In genomic region chr9:75038357-75038688, GRCm38 (mm10) we compare ENCODE assay signal across 8 mouse cellular contexts. TPM values are rescaled to one million over a fixed set of nuclear protein-coding genes. Genes with fewer than 3 reads are reported as not detected.
DNase-seq lines count a peak whose midpoint lies in the region; ATAC-seq and TF ChIP-seq lines count a peak whose summit lies in the region.

No protein-coding gene starts in this region.

- peaks cover 2% of the 10 kb centered on the region; the same call in 1 of the 2 replicates for H3K79me2 ChIP-seq in heart, adult 2 months (replicated peaks; ENCODE audit: control insufficient read depth, insufficient read depth, low read length)

- no peak for DNase-seq in heart, adult 2 months
- DNase-seq in heart, adult 18-20 months = no peak
- DNase-seq in 416B (ENCODE audit: low read depth) = peak; percentile 33
- no peak for DNase-seq in forebrain, embryonic 11.5 days (ENCODE audit: low spot score)
- DNase-seq in liver, embryonic 14.5 days (ENCODE audit: low read depth in 3 of 3, low spot score in 3 of 3) = no peak
- no peak for DNase-seq in retina, embryonic 14.5 days (ENCODE audit: low spot score)
- no peak for DNase-seq in urinary bladder, adult 2 months (ENCODE audit: low spot score)
- DNase-seq in cerebellum, adult 9-10 months = no peak

- peak overlapping the region; percentile 78 for H3K27ac ChIP-seq in heart, adult 2 months
- 0 out of 2 replicates have a peak overlapping the region, but pooled peaks have one; percentile 37 for H3K27ac ChIP-seq in forebrain, embryonic 11.5 days (ENCODE audit: low read depth, low read length)
- peak overlapping the region; percentile 30; the same call in 1 of the 2 replicates for H3K27ac ChIP-seq in liver, embryonic 14.5 days

- under 1% methylated on average over 10 of the region's 10 CpGs for WGBS in heart, adult 2 months
- WGBS in forebrain, embryonic 11.5 days = 1% methylated on average over 10 of the region's 10 CpGs
- WGBS in liver, embryonic 14.5 days (ENCODE audit: insufficient replicate concordance) = 0% methylated on average over 10 of the region's 10 CpGs

- H3K36me3 ChIP-seq in heart, adult 2 months (ENCODE audit: control insufficient read depth, insufficient read depth, low read length) = peaks cover 18% of the 10 kb centered on the region
- no peaks in the 10 kb centered on the region for H3K36me3 ChIP-seq in forebrain, embryonic 11.5 days (ENCODE audit: control insufficient read depth, insufficient read depth, low read length)
- no peaks in the 10 kb centered on the region; the same call in 1 of the 2 replicates for H3K36me3 ChIP-seq in liver, embryonic 14.5 days (replicated peaks; ENCODE audit: control insufficient read depth, insufficient read depth, low read depth)

- no peak for ATAC-seq in forebrain, embryonic 11.5 days (replicated peaks; ENCODE audit: low FRiP score)
- no peak for ATAC-seq in liver, embryonic 14.5 days (ENCODE audit: insufficient read depth)

- peaks cover 4% of the 10 kb centered on the region for H3K4me1 ChIP-seq in heart, adult 2 months (ENCODE audit: control insufficient read depth, insufficient read depth, low read length)
- H3K4me1 ChIP-seq in forebrain, embryonic 11.5 days (replicated peaks; ENCODE audit: control insufficient read depth, insufficient read depth, low read length) = peaks cover 3% of the 10 kb centered on the region; the same call in 1 of the 2 replicates
- H3K4me1 ChIP-seq in liver, embryonic 14.5 days (replicated peaks; ENCODE audit: control insufficient read depth in 2 of 2, insufficient read depth in 2 of 2, low read length in 1 of 2) = peaks cover 2 to 12% of the 10 kb centered on the region in 2 experiments; a peak in 1 of 4 replicates

- peak overlapping the region; percentile 92 for H3K9ac ChIP-seq in heart, adult 2 months (ENCODE audit: low read depth, low read length)
- H3K9ac ChIP-seq in forebrain, embryonic 11.5 days (ENCODE audit: low read length) = peak overlapping the region; percentile 91
- H3K9ac ChIP-seq in liver, embryonic 14.5 days (replicated peaks) = peak overlapping the region; percentile 85

- H3K9me3 ChIP-seq in forebrain, embryonic 11.5 days (ENCODE audit: control insufficient read depth, low read length) = no peaks in the 10 kb centered on the region
- no peaks in the 10 kb centered on the region for H3K9me3 ChIP-seq in liver, embryonic 14.5 days (ENCODE audit: control insufficient read depth, low read length)

- no peak for TF ChIP-seq POLR2A in heart, adult 2 months (IDR thresholded peaks at IDR 0.05; ENCODE audit: insufficient read depth, low read depth, low read length)

- TF ChIP-seq CTCF in heart, adult 2 months (IDR thresholded peaks at IDR 0.05) = no peak
- TF ChIP-seq CTCF in liver, embryonic 14.5 days (IDR thresholded peaks at IDR 0.05; ENCODE audit: low read depth) = no peak

- TF ChIP-seq EP300 in heart, adult 2 months (IDR thresholded peaks at IDR 0.05; ENCODE audit: insufficient read depth, low read depth, low read length) = no peak
- TF ChIP-seq EP300 in liver, embryonic 14.5 days (IDR thresholded peaks at IDR 0.05; ENCODE audit: low read depth) = no peak

- intact Hi-C loops in heart, adult 2 months (cut with DNase I) = loop anchor here (5.0 kb wide), 2 partner anchors 86 to 131 kb away; partner anchors contain the start of gene Fam214a

- peak overlapping the region; percentile 73 for H3K4me2 ChIP-seq in forebrain, embryonic 11.5 days (ENCODE audit: low read depth, low read length, severe bottlenecking)
- H3K4me2 ChIP-seq in liver, embryonic 14.5 days (ENCODE audit: low read depth) = peak overlapping the region; percentile 79

- H3K4me3 ChIP-seq in heart, adult 2 months = peak overlapping the region; percentile 88
- H3K4me3 ChIP-seq in forebrain, embryonic 11.5 days (ENCODE audit: low read depth, low read length) = peak overlapping the region; percentile 98
- H3K4me3 ChIP-seq in liver, embryonic 14.5 days (ENCODE audit: insufficient read depth in 1 of 2, low read depth in 2 of 2, low read length in 2 of 2) = peak overlapping the region; percentile 70 to 97

- no peaks in the 10 kb centered on the region for H3K27me3 ChIP-seq in heart, adult 2 months (ENCODE audit: control insufficient read depth, insufficient read depth, low read length)
- H3K27me3 ChIP-seq in forebrain, embryonic 11.5 days (ENCODE audit: control insufficient read depth, insufficient read depth, low read length) = no peaks in the 10 kb centered on the region
- H3K27me3 ChIP-seq in liver, embryonic 14.5 days (ENCODE audit: control insufficient read depth, insufficient read depth, low read length) = no peaks in the 10 kb centered on the region

RNA-seq across cellular contexts. Expression of gene Arpp19, which starts 0.9 kb away (rescaled TPM):
- total RNA-seq in heart, adult 2 months (2021) = 100 to 1,000 TPM; 160 to 196 TPM
- polyA plus RNA-seq in heart, adult 2 months (2012; rRNA removed) = 25.1 and 50.0 TPM in 2 replicates
- 100 to 1,000 TPM; 180 to 203 TPM for total RNA-seq in heart, adult 18-20 months (2021)
- 328 and 333 TPM in 2 replicates for polyA plus RNA-seq in forebrain, embryonic 11.5 days (2014; fragmentation: Nextera tagmentation; extraction: Ambion mirVana)
- polyA plus RNA-seq in liver, embryonic 14.5 days (2012; rRNA removed) = 11.6 and 31.4 TPM in 2 replicates
- 151 and 156 TPM in 2 replicates for polyA plus RNA-seq in liver, embryonic 14.5 days (2014; fragmentation: Nextera tagmentation; extraction: Ambion mirVana)
- polyA plus RNA-seq in urinary bladder, adult 2 months (2012; rRNA removed) = 69.9 and 83.8 TPM in 2 replicates

RNA-seq across cellular contexts. Expression of gene Myo5a, which starts 32.5 kb away (rescaled TPM):
- total RNA-seq in heart, adult 2 months (2021) = 10 to 100 TPM in 1 of 2 experiments, 1 to 10 TPM in 1; 9.4 to 11.9 TPM
- 2.5 and 5.5 TPM in 2 replicates for polyA plus RNA-seq in heart, adult 2 months (2012; rRNA removed)
- total RNA-seq in heart, adult 18-20 months (2021) = 10 to 100 TPM in 1 of 2 experiments, 1 to 10 TPM in 1; 8.7 to 12.2 TPM
- 38.0 and 41.5 TPM in 2 replicates for polyA plus RNA-seq in forebrain, embryonic 11.5 days (2014; fragmentation: Nextera tagmentation; extraction: Ambion mirVana)
- 0.87 and 1.3 TPM in 2 replicates for polyA plus RNA-seq in liver, embryonic 14.5 days (2012; rRNA removed)
- 1.2 and 1.6 TPM in 2 replicates for polyA plus RNA-seq in liver, embryonic 14.5 days (2014; fragmentation: Nextera tagmentation; extraction: Ambion mirVana)
- 23.9 and 28.7 TPM in 2 replicates for polyA plus RNA-seq in urinary bladder, adult 2 months (2012; rRNA removed)
